Mouse (Mus musculus) liver, embryonic 11.5 days (tissue): Measurements from ENCODE around the gene Nms. TPM values are rescaled to one million over a fixed set of nuclear protein-coding genes. Genes with fewer than 3 reads are reported as not detected.
A peak's percentile ranks its signal among the peaks of the same experiment; 100 is the strongest.

Experiments used
- ATAC-seq: fragments of 200-750 bp; cut with Nextera tagmentation; replicated peaks from 2 replicates; pipeline ENCODE4 v1.8.0; 2017; ENCODE audit warnings: moderate number of reproducible peaks, mild to moderate bottlenecking, moderate TSS enrichment, moderate library complexity; ENCODE audit not compliant: low FRiP score
- DNase-seq: peaks from one replicate; pipeline ENCODE4 v3.0.0-alpha.2; 2017; ENCODE audit warnings: low spot score
- H3K27ac ChIP-seq: fragments of 300-500 bp; sonication (generic); 2 replicates; pipeline ENCODE4 v1.5.1; 2014; ENCODE audit warnings: mild to moderate bottlenecking, low read depth, low read length, control low read depth
- H3K27me3 ChIP-seq: fragments of 300-500 bp; sonication (generic); replicated peaks from 2 replicates; pipeline ENCODE4 v1.6.1; 2014; ENCODE audit warnings: low read length, mixed read lengths; ENCODE audit not compliant: control insufficient read depth, insufficient read depth
- H3K36me3 ChIP-seq: fragments of 300-500 bp; sonication (generic); 2 replicates; pipeline ENCODE4 v1.6.1; 2014; ENCODE audit warnings: mild to moderate bottlenecking, low read length, moderate library complexity, mixed read lengths; ENCODE audit not compliant: control insufficient read depth, insufficient read depth
- H3K4me1 ChIP-seq: fragments of 300-500 bp; sonication (generic); replicated peaks from 2 replicates; pipeline ENCODE4 v1.6.1; 2014; ENCODE audit warnings: low read length, mixed read lengths; ENCODE audit not compliant: control insufficient read depth, insufficient read depth
- H3K4me2 ChIP-seq: fragments of 300-500 bp; sonication (generic); 2 replicates; pipeline ENCODE4 v1.6.1; 2014; ENCODE audit warnings: mild to moderate bottlenecking, control low read depth, moderate library complexity
- H3K4me3 ChIP-seq: fragments of 300-500 bp; sonication (generic); 2 replicates; pipeline ENCODE4 v1.5.1; 2014; ENCODE audit warnings: low read depth, low read length, control low read depth
- H3K9ac ChIP-seq: fragments of 300-500 bp; sonication (generic); 2 replicates; pipeline ENCODE4 v1.6.1; 2014; ENCODE audit warnings: low read depth, low read length, control low read depth
- H3K9me3 ChIP-seq: fragments of 300-500 bp; sonication (generic); 2 replicates; pipeline ENCODE4 v1.6.1; 2016; ENCODE audit warnings: low read length, inconsistent platforms, mixed read lengths; ENCODE audit not compliant: control insufficient read depth
- WGBS: fragments of 180-500 bp; shearing (Covaris S2); extraction: QIAGEN DNeasy Blood & Tissue Kit; methylation state at CpG from one replicate; pipeline ENCODE4 v1.1.7; 2014; 5-methylcytosine and 5-hydroxymethylcytosine counted together
- polyA plus RNA-seq: library from polyadenylated mRNA; unstranded; fragments of >200 nt; fragmentation: Nextera tagmentation; extraction: Ambion mirVana; gene quantifications from 2 replicates; pipeline ENCODE4 v1.2.1, GENCODE M21; 2014

Nms gene
- polyA plus RNA-seq, 1 experiment from 2014 or later: not detected

- H3K4me3 ChIP-seq: no peak within 1 kb of the TSS
- DNase-seq (no peak), ATAC-seq (no peak)
- 85% methylated on average over 3 of the region's 3 CpGs for WGBS
- H3K27ac ChIP-seq: no peak within 1 kb of the TSS
- no peaks in the 10 kb centered on the region for H3K27me3 ChIP-seq
- H3K36me3 ChIP-seq: no peaks in the 10 kb centered on the region
- H3K9me3 ChIP-seq: no peaks in the 10 kb centered on the region
- H3K4me2 ChIP-seq: no peak within 1 kb of the TSS
- H3K4me1 ChIP-seq: peaks cover 9% of the 10 kb centered on the region; the same call in 1 of the 2 replicates
- no peak within 1 kb of the TSS for H3K9ac ChIP-seq
Measured at GRCm38 (mm10) chr1:38985308-38985707, 46.4 kb downstream of the Nms start, which contains the start of gene Pdcl3. Gene Pdcl3, plus strand, starts transcription at chr1:38985608.

GRCm38 (mm10) chr1:38987080-38987864 lies 48.3 kb downstream of the Nms start:
- DNase-seq: peak; percentile 96
- Histone ChIP-seq H3K27ac (peak overlapping the region; percentile 55; the same call in 1 of the 2 replicates), H3K9me3 (no peaks in the 10 kb centered on the region), H3K36me3 (no peaks in the 10 kb centered on the region; the same call in 1 of the 2 replicates), H3K27me3 (no peaks in the 10 kb centered on the region), H3K4me3 (peak overlapping the region; percentile 81), H3K4me1 (peaks cover 9% of the 10 kb centered on the region; the same call in 1 of the 2 replicates), H3K4me2 (peak overlapping the region; percentile 84), H3K9ac (peak overlapping the region; percentile 74)
- peak; percentile 98 for ATAC-seq
- 5% methylated on average over 38 of the region's 38 CpGs for WGBS

GRCm38 (mm10) chr1:38987865-38988211 lies 48.9 kb downstream of the Nms start:
- Histone ChIP-seq H3K4me3 (peak overlapping the region; percentile 81), H3K4me1 (peaks cover 9% of the 10 kb centered on the region; the same call in 1 of the 2 replicates), H3K27ac (peak overlapping the region; percentile 55; the same call in 1 of the 2 replicates), H3K36me3 (no peaks in the 10 kb centered on the region; the same call in 1 of the 2 replicates), H3K9me3 (no peaks in the 10 kb centered on the region), H3K9ac (peak overlapping the region; percentile 74), H3K4me2 (peak overlapping the region; percentile 84), H3K27me3 (no peaks in the 10 kb centered on the region)
- ATAC-seq (peak; percentile 85), DNase-seq (no peak)
- under 1% methylated on average over 25 of the region's 25 CpGs for WGBS

DNA sequence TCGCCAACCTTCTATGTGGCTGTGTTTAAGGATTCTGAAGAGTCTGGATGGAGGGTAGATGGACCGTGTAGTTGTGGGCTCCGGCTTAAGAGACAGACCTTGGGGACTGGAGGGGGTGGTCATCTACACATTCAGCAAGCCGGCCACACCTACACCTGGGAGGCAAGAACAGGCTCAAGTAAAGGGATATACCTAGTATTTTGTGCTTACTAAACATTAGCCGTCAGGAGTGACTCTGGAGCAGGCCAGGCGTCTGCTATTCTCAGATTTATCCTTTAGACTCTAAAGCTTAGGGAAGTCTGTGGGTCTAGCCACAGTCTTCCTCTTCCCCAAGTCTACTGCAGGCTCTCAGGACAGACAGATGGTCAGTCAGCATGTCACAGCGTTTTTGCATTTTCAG lies 49.4 kb downstream of the Nms start:
- no peaks in the 10 kb centered on the region; the same call in 1 of the 2 replicates for H3K36me3 ChIP-seq
- peaks cover 9% of the 10 kb centered on the region; the same call in 1 of the 2 replicates for H3K4me1 ChIP-seq
- peak overlapping the region; percentile 74 for H3K9ac ChIP-seq
- DNase-seq (no peak), ATAC-seq (no peak)
- peak overlapping the region; percentile 84 for H3K4me2 ChIP-seq
- no peak overlapping the region for H3K27ac ChIP-seq
- no peaks in the 10 kb centered on the region for H3K9me3 ChIP-seq
- peak overlapping the region; percentile 81 for H3K4me3 ChIP-seq
- 26% methylated on average over 7 of the region's 7 CpGs for WGBS
- H3K27me3 ChIP-seq: no peaks in the 10 kb centered on the region

- no peak for ATAC-seq
- 88% methylated on average over 3 of the region's 3 CpGs for WGBS
- Histone ChIP-seq H3K4me3 (no peak overlapping the region), H3K4me2 (no peak overlapping the region), H3K9ac (no peak overlapping the region), H3K27ac (no peak overlapping the region), H3K9me3 (no peaks in the 10 kb centered on the region), H3K4me1 (peaks cover 4% of the 10 kb centered on the region; the same call in 1 of the 2 replicates), H3K36me3 (peaks cover 3% of the 10 kb centered on the region; the same call in 1 of the 2 replicates), H3K27me3 (no peaks in the 10 kb centered on the region)
- no peak for DNase-seq
Measured at GRCm38 (mm10) chr1:38992365-38992764, 53.4 kb downstream of the Nms start.

Other genes with a start within 250 kb of the Nms start
- gene Lonrf2, start 102.4 kb upstream of the Nms start, polyA plus RNA-seq: 0.22 and 0.41 TPM in 2 replicates
- 2.9 and 4.1 TPM in 2 replicates for gene Chst10, start 41.0 kb upstream of the Nms start, polyA plus RNA-seq
- gene Pdcl3, start 46.5 kb downstream of the Nms start, polyA plus RNA-seq: 95.5 and 104 TPM in 2 replicates